Mouse (Mus musculus): ENCODE data around the gene Uts2. TPM values are rescaled to one million over a fixed set of nuclear protein-coding genes. Genes with fewer than 3 reads are reported as not detected.
A peak's percentile ranks its signal among the peaks of the same experiment; 100 is the strongest.
"Not testable (repeated sequence)": the region's sequence is repeated elsewhere in the genome, so short reads cannot be mapped to it uniquely, and the experiment has no call there.

Gene Uts2
- polyA plus RNA-seq, 1 experiment from 2014 or later: not detected

DNA sequence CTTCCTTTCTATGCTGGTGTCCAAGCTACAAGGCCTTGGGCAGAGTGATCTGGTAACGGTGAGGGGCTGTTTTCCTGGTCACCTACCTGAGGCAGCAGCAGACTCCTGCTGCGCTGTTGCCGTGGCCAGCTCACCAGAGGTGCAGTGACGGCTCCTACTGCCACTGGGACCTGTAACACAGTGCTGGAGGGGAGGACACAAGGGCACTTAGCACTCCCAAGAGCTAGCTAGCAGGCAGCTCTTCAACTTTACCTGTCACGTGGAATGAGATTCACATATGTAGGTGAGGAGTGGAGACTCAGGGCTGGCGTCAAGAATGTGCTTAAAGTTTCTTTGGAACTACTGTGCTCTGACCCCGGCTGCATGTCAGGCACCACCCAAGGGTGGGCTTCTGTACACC is 13.4 kb downstream of the Uts2 start:
- H3K27ac ChIP-seq (ENCODE audit: low read depth): no peak overlapping the region
- H3K4me1 ChIP-seq (ENCODE audit: insufficient read depth): no peaks in the 10 kb centered on the region
- no peak for TF ChIP-seq CTCF (IDR thresholded peaks at IDR 0.05; ENCODE audit: low read depth)
- H3K9ac ChIP-seq: no peak overlapping the region
- DNase-seq: no peak
- H3K36me3 ChIP-seq (ENCODE audit: insufficient read depth): peaks cover 22% of the 10 kb centered on the region; the same call in 1 of the 2 replicates
- H3K27me3 ChIP-seq (ENCODE audit: insufficient read depth, low read length): no peaks in the 10 kb centered on the region
- 80% methylated on average over 7 of the region's 7 CpGs for WGBS
- H3K4me2 ChIP-seq: no peak overlapping the region
- H3K9me3 ChIP-seq (ENCODE audit: low read depth, low read length): no peaks in the 10 kb centered on the region
- no peak for ATAC-seq (ENCODE audit: insufficient read depth)
- no peak overlapping the region for H3K4me3 ChIP-seq (ENCODE audit: low read depth, low read length)

DNA sequence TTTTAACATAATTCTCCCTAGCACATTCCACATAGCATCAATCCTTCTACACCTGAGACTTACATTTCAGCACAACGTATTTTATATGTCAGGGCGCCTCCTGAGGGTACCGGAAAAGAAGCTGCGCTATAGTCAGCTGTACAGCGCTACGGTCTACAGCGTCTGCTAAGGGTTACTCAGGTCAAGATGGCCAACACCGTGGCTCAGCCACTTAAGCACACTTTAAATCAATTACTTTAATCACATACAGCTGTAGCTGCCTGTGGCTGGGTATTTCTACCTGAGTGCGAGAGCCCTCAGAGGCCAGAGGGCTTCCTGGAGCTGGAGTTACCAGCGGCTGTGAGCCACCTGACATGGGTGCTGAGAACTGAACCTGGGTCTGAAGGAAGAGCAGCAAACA is 19.0 kb downstream of the Uts2 start:
- no peaks in the 10 kb centered on the region for H3K4me1 ChIP-seq (ENCODE audit: insufficient read depth)
- H3K4me2 ChIP-seq: no peak overlapping the region
- DNase-seq (no peak), ATAC-seq (ENCODE audit: insufficient read depth) (no peak)
- no peaks in the 10 kb centered on the region for H3K9me3 ChIP-seq (ENCODE audit: low read depth, low read length)
- no peak for TF ChIP-seq CTCF (IDR thresholded peaks at IDR 0.05; ENCODE audit: low read depth)
- H3K36me3 ChIP-seq (ENCODE audit: insufficient read depth): peaks cover 35% of the 10 kb centered on the region; the same call in 1 of the 2 replicates
- WGBS: 77% methylated on average over 10 of the region's 10 CpGs
- no peaks in the 10 kb centered on the region for H3K27me3 ChIP-seq (ENCODE audit: insufficient read depth, low read length)
- no peak overlapping the region for H3K9ac ChIP-seq
- H3K27ac ChIP-seq (ENCODE audit: low read depth): no peak overlapping the region
- H3K4me3 ChIP-seq (ENCODE audit: low read depth, low read length): no peak overlapping the region

DNA sequence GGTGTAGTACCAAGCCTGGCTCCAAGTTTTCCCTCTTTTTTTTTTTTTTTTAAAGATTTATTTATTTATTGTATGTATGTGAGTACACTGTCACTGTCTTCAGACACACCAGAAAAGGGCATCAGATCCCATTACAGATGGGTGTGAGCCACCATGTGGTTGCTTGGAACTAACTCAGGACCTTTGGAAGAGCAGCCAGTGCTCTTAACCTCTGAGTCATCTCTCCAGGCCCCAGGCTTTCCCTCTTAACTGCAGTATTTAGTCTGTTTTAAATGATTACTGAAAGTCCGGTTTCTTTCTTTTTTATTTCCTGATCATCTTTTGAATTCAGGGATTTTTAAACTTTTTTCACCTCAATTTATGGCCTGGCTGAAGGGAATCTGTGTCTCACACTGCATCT is 20.5 kb downstream of the Uts2 start:
- not testable (repeated sequence) for ATAC-seq (ENCODE audit: insufficient read depth); H3K9ac ChIP-seq; DNase-seq; H3K4me2 ChIP-seq; H3K4me3 ChIP-seq (ENCODE audit: low read depth, low read length); H3K9me3 ChIP-seq (ENCODE audit: low read depth, low read length); H3K27me3 ChIP-seq (ENCODE audit: insufficient read depth, low read length); H3K4me1 ChIP-seq (ENCODE audit: insufficient read depth); H3K27ac ChIP-seq (ENCODE audit: low read depth)
- H3K36me3 ChIP-seq (ENCODE audit: insufficient read depth): peaks cover 28% of the 10 kb centered on the region; the same call in 1 of the 2 replicates
- 88% methylated on average over 1 of the region's 1 CpGs for WGBS

DNA sequence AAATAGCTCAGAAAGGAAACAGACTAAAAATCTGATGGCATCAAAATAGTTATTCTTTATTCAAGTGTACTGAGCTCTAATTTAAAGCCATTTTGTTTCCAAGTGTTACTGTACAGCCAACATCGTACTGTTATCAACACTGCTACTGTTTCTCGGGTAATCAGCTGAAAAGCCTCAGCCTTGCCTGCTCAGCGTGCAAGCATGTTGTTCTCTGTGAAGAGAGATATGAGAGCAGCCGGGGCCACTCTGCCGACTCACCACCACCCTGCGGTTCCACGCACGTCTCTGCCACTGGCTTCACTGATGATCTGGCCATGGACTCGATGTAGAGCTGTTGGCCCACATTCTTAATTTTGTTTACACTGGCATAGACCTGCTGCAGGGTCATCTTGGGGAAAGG is 27.3 kb downstream of the Uts2 start:
- 68% methylated on average over 9 of the region's 9 CpGs for WGBS
- no peak overlapping the region for H3K9ac ChIP-seq

DNA sequence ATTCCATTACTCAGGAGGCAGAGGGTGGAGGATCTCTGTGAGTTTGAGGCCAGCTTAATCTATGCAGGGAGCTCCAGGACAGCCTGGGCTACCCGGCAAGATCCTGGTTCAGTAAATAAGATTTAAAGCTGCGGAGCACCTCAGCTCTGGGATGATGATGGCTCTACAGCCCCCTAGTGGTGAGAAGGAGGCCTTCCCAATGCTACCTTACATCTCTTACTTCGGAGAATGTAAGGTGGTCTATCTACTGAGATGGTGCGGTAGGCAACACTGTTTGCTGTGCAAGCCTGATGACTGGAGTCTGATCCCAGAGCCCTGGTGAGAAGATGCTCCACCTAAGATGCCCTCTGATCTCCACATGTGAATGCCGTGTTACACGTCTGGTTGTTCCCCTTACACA is 30.1 kb downstream of the Uts2 start:
- 48% methylated on average over 6 of the region's 6 CpGs for WGBS
- Histone ChIP-seq H3K4me1 (ENCODE audit: insufficient read depth) (no peaks in the 10 kb centered on the region), H3K9me3 (ENCODE audit: low read depth, low read length) (no peaks in the 10 kb centered on the region), H3K4me3 (ENCODE audit: low read depth, low read length) (no peak overlapping the region), H3K27ac (ENCODE audit: low read depth) (no peak overlapping the region), H3K27me3 (ENCODE audit: insufficient read depth, low read length) (no peaks in the 10 kb centered on the region), H3K9ac (no peak overlapping the region), H3K4me2 (no peak overlapping the region), H3K36me3 (ENCODE audit: insufficient read depth) (peaks cover 4% of the 10 kb centered on the region; the same call in 1 of the 2 replicates)
- peak; percentile 78 for DNase-seq
- ATAC-seq (ENCODE audit: insufficient read depth): no peak
- TF ChIP-seq CTCF (IDR thresholded peaks at IDR 0.05; ENCODE audit: low read depth): peak; percentile 87

More for the DNA sequence above, 27.3 kb downstream of the Uts2 start:
- DNase-seq (no peak), ATAC-seq (ENCODE audit: insufficient read depth) (no peak)
- H3K9me3 ChIP-seq (ENCODE audit: low read depth, low read length): no peaks in the 10 kb centered on the region
- H3K4me3 ChIP-seq (ENCODE audit: low read depth, low read length): no peak overlapping the region
- H3K4me1 ChIP-seq (ENCODE audit: insufficient read depth): no peaks in the 10 kb centered on the region
- no peak for TF ChIP-seq CTCF (IDR thresholded peaks at IDR 0.05; ENCODE audit: low read depth)
- no peak overlapping the region for H3K4me2 ChIP-seq
- no peaks in the 10 kb centered on the region for H3K27me3 ChIP-seq (ENCODE audit: insufficient read depth, low read length)
- H3K36me3 ChIP-seq (ENCODE audit: insufficient read depth): peaks cover 4% of the 10 kb centered on the region; the same call in 1 of the 2 replicates
- H3K27ac ChIP-seq (ENCODE audit: low read depth): no peak overlapping the region

DNA sequence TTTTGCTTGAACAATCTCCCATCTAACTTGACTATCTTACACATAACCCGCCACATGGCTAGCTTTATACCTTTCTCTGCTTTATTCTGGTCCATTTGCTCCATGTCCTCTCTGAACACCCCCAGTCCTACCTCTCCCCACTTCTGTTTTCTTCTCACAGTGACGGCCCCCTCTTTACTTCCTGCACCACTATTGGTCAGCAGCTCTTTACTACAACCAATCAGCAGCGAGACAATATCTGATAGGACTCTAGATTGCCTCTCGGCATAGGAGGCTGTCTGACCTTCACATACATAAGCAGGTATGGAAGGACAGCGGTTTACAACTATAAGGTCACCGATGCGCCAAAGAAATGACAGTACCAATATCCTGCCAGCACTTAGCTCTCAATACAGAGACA is 39.6 kb downstream of the Uts2 start:
- WGBS: 88% methylated on average over 7 of the region's 7 CpGs
- no peak for TF ChIP-seq CTCF (IDR thresholded peaks at IDR 0.05; ENCODE audit: low read depth)
- no peaks in the 10 kb centered on the region for H3K9me3 ChIP-seq (ENCODE audit: low read depth, low read length)
- no peak overlapping the region for H3K27ac ChIP-seq (ENCODE audit: low read depth)
- no peak overlapping the region for H3K4me3 ChIP-seq (ENCODE audit: low read depth, low read length)
- H3K27me3 ChIP-seq (ENCODE audit: insufficient read depth, low read length): no peaks in the 10 kb centered on the region
- ATAC-seq (ENCODE audit: insufficient read depth): no peak
- no peak for DNase-seq
- no peaks in the 10 kb centered on the region; the same call in 1 of the 2 replicates for H3K36me3 ChIP-seq (ENCODE audit: insufficient read depth)
- no peak overlapping the region for H3K9ac ChIP-seq
- H3K4me2 ChIP-seq: no peak overlapping the region
- H3K4me1 ChIP-seq (ENCODE audit: insufficient read depth): no peaks in the 10 kb centered on the region

DNA sequence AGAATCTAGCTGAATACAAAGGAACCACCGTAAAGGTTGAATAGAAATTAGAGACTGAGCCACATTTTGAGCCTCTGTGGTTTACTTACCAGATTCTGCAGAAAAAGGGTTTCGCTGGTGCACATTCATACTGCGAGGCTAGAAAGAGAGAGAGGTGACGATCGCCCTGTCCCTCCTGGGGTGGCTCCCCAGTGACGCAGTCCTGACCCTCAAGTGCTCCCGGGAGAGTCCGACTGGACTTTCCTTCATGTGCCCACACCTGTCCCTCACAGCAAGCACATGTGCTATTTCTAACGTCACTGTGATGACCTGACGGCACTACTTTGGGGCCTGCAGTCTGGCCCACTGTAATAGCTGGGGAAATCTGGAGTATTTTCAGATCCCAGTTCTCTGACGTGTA is 40.9 kb downstream of the Uts2 start:
- no peak overlapping the region for H3K4me3 ChIP-seq (ENCODE audit: low read depth, low read length)
- no peak for DNase-seq
- H3K36me3 ChIP-seq (ENCODE audit: insufficient read depth): no peaks in the 10 kb centered on the region; the same call in 1 of the 2 replicates
- no peaks in the 10 kb centered on the region for H3K27me3 ChIP-seq (ENCODE audit: insufficient read depth, low read length)
- no peak overlapping the region for H3K4me2 ChIP-seq
- no peaks in the 10 kb centered on the region for H3K9me3 ChIP-seq (ENCODE audit: low read depth, low read length)
- no peaks in the 10 kb centered on the region for H3K4me1 ChIP-seq (ENCODE audit: insufficient read depth)
- TF ChIP-seq CTCF (IDR thresholded peaks at IDR 0.05; ENCODE audit: low read depth): no peak
- ATAC-seq (ENCODE audit: insufficient read depth): no peak
- 89% methylated on average over 11 of the region's 11 CpGs for WGBS
- no peak overlapping the region for H3K27ac ChIP-seq (ENCODE audit: low read depth)
- H3K9ac ChIP-seq: no peak overlapping the region

DNA sequence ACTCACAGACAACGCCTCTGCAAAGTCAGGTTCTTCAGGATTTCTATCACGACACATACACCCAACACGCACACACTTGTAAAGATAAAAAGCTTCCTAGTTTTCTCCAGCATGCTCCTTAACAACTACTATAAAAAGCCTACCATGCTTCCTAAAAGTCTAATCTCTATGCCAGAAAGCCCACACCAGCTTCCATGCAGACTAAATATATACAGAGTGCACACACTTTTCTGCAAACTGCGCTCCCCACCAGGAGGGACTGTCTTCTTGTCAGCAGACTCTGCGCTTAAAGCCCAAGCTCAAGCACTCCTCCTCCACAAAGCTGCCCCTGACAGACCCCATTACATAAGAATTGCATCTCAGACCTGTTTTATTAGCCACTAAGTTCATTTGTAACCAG is 44.6 kb downstream of the Uts2 start:
- Histone ChIP-seq H3K36me3 (ENCODE audit: insufficient read depth) (peaks cover under 1% of the 10 kb centered on the region; the same call in 1 of the 2 replicates), H3K27me3 (ENCODE audit: insufficient read depth, low read length) (0 out of 2 replicates have a peak, but pooled peaks cover 4% of the 10 kb centered on the region), H3K4me1 (ENCODE audit: insufficient read depth) (0 out of 2 replicates have a peak, but pooled peaks cover 5% of the 10 kb centered on the region), H3K27ac (ENCODE audit: low read depth) (no peak overlapping the region), H3K9me3 (ENCODE audit: low read depth, low read length) (no peaks in the 10 kb centered on the region), H3K4me2 (no peak overlapping the region), H3K4me3 (ENCODE audit: low read depth, low read length) (no peak overlapping the region), H3K9ac (no peak overlapping the region)
- ATAC-seq (ENCODE audit: insufficient read depth) (no peak), DNase-seq (no peak)
- 77% methylated on average over 5 of the region's 5 CpGs for WGBS
- no peak for TF ChIP-seq CTCF (IDR thresholded peaks at IDR 0.05; ENCODE audit: low read depth)

Measured in lung, embryonic 14.5 days (tissue).